Mouse (Mus musculus) liver, embryonic 11.5 days (tissue): ENCODE results near the gene Krt17. TPM values are rescaled to one million over a fixed set of nuclear protein-coding genes. Genes with fewer than 3 reads are reported as not detected.

Source experiments
- ATAC-seq: fragments of 200-750 bp; cut with Nextera tagmentation; replicated peaks from 2 replicates; pipeline ENCODE4 v1.8.0; 2017; ENCODE audit warnings: moderate number of reproducible peaks, mild to moderate bottlenecking, moderate TSS enrichment, moderate library complexity; ENCODE audit not compliant: low FRiP score
- DNase-seq: peaks from one replicate; pipeline ENCODE4 v3.0.0-alpha.2; 2017; ENCODE audit warnings: low spot score
- H3K27ac ChIP-seq: fragments of 300-500 bp; sonication (generic); 2 replicates; pipeline ENCODE4 v1.5.1; 2014; ENCODE audit warnings: mild to moderate bottlenecking, low read depth, low read length, control low read depth
- H3K27me3 ChIP-seq: fragments of 300-500 bp; sonication (generic); replicated peaks from 2 replicates; pipeline ENCODE4 v1.6.1; 2014; ENCODE audit warnings: low read length, mixed read lengths; ENCODE audit not compliant: control insufficient read depth, insufficient read depth
- H3K36me3 ChIP-seq: fragments of 300-500 bp; sonication (generic); 2 replicates; pipeline ENCODE4 v1.6.1; 2014; ENCODE audit warnings: mild to moderate bottlenecking, low read length, moderate library complexity, mixed read lengths; ENCODE audit not compliant: control insufficient read depth, insufficient read depth
- H3K4me1 ChIP-seq: fragments of 300-500 bp; sonication (generic); replicated peaks from 2 replicates; pipeline ENCODE4 v1.6.1; 2014; ENCODE audit warnings: low read length, mixed read lengths; ENCODE audit not compliant: control insufficient read depth, insufficient read depth
- H3K4me2 ChIP-seq: fragments of 300-500 bp; sonication (generic); 2 replicates; pipeline ENCODE4 v1.6.1; 2014; ENCODE audit warnings: mild to moderate bottlenecking, control low read depth, moderate library complexity
- H3K4me3 ChIP-seq: fragments of 300-500 bp; sonication (generic); 2 replicates; pipeline ENCODE4 v1.5.1; 2014; ENCODE audit warnings: low read depth, low read length, control low read depth
- H3K9ac ChIP-seq: fragments of 300-500 bp; sonication (generic); 2 replicates; pipeline ENCODE4 v1.6.1; 2014; ENCODE audit warnings: low read depth, low read length, control low read depth
- H3K9me3 ChIP-seq: fragments of 300-500 bp; sonication (generic); 2 replicates; pipeline ENCODE4 v1.6.1; 2016; ENCODE audit warnings: low read length, inconsistent platforms, mixed read lengths; ENCODE audit not compliant: control insufficient read depth
- WGBS: fragments of 180-500 bp; shearing (Covaris S2); extraction: QIAGEN DNeasy Blood & Tissue Kit; methylation state at CpG from one replicate; pipeline ENCODE4 v1.1.7; 2014; 5-methylcytosine and 5-hydroxymethylcytosine counted together
- polyA plus RNA-seq: library from polyadenylated mRNA; unstranded; fragments of >200 nt; fragmentation: Nextera tagmentation; extraction: Ambion mirVana; gene quantifications from 2 replicates; pipeline ENCODE4 v1.2.1, GENCODE M21; 2014

Gene Krt17
- polyA plus RNA-seq, 1 experiment from 2014 or later = 0.32 TPM

DNA sequence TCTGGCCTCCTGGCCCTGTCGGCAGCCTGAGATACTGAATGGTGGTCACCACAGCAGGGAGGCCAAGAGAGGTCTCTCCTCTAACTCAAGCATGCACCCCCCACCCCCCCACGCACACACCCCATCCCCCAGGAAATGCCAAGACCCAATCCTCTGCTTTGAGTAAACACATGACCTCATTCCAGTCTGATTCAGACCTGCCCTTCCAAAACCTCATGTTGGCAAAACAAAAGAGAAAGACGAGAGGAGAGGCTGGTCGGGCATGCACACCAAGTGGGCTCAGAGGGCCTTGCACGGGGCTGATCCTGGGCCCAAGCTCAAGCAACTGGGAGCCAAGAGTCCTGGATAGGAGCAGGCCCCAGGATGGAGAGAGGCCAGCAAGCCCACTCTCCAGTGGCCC is 29.4 kb upstream of the Krt17 start:
- 57% methylated on average over 5 of the region's 5 CpGs for WGBS

DNA sequence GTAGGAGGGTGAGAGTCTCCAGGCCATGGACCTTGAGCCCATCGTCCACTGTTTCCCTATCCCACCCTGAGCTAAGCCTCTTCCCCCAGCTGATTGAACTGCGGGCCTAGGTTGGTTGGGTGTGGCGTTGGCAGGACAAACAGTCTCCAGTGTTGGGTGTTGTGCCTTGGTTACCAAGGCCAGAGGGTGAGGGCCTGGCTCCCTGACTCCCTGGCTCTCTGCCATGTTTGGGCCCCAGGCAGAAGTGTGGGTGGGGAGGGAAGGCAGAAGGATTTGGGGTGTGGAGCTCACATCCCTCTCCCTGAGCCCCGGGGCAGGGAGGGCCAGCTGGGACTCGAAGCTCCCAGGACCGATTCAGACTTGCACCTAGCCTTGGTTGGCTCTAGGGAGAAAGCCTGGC is 28.1 kb upstream of the Krt17 start:
- H3K36me3 ChIP-seq = no peaks in the 10 kb centered on the region
- no peak overlapping the region for H3K9ac ChIP-seq
- no peaks in the 10 kb centered on the region for H3K9me3 ChIP-seq
- no peak overlapping the region for H3K4me3 ChIP-seq
- 86% methylated on average over 6 of the region's 6 CpGs for WGBS
- no peak overlapping the region for H3K4me2 ChIP-seq
- H3K27me3 ChIP-seq = no peaks in the 10 kb centered on the region
- peaks cover 16% of the 10 kb centered on the region for H3K4me1 ChIP-seq
- no peak overlapping the region for H3K27ac ChIP-seq
- DNase-seq = no peak
- no peak for ATAC-seq

More for the DNA sequence above, 29.4 kb upstream of the Krt17 start:
- Histone ChIP-seq H3K9ac (no peak overlapping the region), H3K36me3 (no peaks in the 10 kb centered on the region), H3K4me2 (no peak overlapping the region), H3K27me3 (no peaks in the 10 kb centered on the region), H3K9me3 (no peaks in the 10 kb centered on the region), H3K4me1 (peaks cover 16% of the 10 kb centered on the region), H3K27ac (no peak overlapping the region), H3K4me3 (no peak overlapping the region)
- ATAC-seq (no peak), DNase-seq (no peak)

DNA sequence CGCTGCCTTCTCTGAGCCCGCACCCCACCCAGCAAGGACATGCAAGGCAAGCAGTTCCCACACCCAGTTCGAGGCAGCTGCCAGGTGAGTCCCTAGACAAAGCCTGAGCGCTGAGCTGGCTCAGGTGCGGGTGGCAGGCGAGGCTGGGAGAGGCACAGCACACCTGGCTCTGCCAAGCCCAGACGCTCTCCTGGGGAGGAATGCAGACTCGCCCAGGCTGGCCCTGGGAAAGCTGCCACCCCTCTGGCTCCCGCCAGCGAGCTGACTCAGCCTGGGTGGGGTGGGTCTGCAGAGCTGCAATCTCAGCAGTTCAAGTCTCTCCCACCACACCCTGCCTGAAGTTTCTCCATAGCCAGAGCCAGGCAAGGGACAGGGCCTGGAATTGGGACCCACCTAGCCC is 26.2 kb upstream of the Krt17 start:
- 50% methylated on average over 10 of the region's 10 CpGs for WGBS

DNA sequence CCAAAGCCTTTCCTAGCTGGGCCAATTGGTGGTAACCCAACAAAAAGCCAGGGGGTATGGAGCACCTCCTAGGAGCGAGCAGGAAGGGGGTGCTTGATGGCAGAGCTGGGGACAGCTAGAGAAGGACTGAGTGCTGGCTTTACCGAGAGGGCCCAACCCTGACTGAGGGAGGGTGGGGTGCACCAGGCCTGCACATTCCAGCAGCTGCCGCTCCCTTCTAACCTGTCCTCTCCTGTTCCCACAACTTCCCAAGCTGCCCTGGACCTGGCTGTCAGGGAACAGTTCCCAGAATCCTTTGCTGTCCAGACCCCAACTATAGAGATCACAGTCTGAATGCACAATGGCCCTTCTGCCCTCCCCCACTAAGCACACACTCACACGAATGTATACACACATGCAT is 24.2 kb upstream of the Krt17 start:
- Histone ChIP-seq H3K36me3 (no peaks in the 10 kb centered on the region), H3K9me3 (no peaks in the 10 kb centered on the region), H3K4me1 (peaks cover 4% of the 10 kb centered on the region; the same call in 1 of the 2 replicates), H3K4me2 (no peak overlapping the region), H3K27me3 (no peaks in the 10 kb centered on the region), H3K9ac (no peak overlapping the region), H3K4me3 (no peak overlapping the region), H3K27ac (no peak overlapping the region)
- DNase-seq (no peak), ATAC-seq (no peak)
- WGBS = 79% methylated on average over 4 of the region's 4 CpGs

More for the DNA sequence above, 26.2 kb upstream of the Krt17 start:
- no peak for ATAC-seq
- Histone ChIP-seq H3K36me3 (no peaks in the 10 kb centered on the region), H3K4me2 (no peak overlapping the region), H3K4me3 (no peak overlapping the region), H3K9me3 (no peaks in the 10 kb centered on the region), H3K9ac (no peak overlapping the region), H3K27me3 (no peaks in the 10 kb centered on the region), H3K4me1 (peaks cover 16% of the 10 kb centered on the region), H3K27ac (no peak overlapping the region)
- DNase-seq = no peak

DNA sequence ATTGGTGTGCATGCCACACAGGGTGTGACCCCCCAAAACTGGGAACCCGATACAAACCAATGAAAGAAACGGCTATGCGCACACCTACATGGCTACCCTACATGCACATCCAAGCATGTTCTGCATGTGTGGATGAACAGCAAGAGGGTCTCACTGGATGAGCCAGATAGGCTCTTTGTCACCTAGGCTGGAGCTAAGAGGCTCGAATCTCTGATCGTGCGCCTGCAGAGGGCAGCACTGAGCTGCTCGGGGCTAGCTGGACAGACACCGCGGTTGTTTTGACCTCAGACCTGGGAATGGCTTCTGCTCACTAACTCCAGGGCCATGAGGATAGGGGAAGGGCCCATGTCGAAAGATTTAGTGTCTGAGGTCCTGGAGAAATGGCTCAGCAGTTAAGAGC is 21.7 kb upstream of the Krt17 start:
- H3K9me3 ChIP-seq = no peaks in the 10 kb centered on the region
- peak; percentile 60 for DNase-seq
- no peak overlapping the region for H3K4me3 ChIP-seq
- no peaks in the 10 kb centered on the region for H3K27me3 ChIP-seq
- H3K9ac ChIP-seq = no peak overlapping the region
- ATAC-seq = peak; percentile 41
- H3K4me2 ChIP-seq = no peak overlapping the region
- no peak overlapping the region for H3K27ac ChIP-seq
- H3K36me3 ChIP-seq = no peaks in the 10 kb centered on the region
- 23% methylated on average over 10 of the region's 10 CpGs for WGBS
- H3K4me1 ChIP-seq = no peaks in the 10 kb centered on the region

DNA sequence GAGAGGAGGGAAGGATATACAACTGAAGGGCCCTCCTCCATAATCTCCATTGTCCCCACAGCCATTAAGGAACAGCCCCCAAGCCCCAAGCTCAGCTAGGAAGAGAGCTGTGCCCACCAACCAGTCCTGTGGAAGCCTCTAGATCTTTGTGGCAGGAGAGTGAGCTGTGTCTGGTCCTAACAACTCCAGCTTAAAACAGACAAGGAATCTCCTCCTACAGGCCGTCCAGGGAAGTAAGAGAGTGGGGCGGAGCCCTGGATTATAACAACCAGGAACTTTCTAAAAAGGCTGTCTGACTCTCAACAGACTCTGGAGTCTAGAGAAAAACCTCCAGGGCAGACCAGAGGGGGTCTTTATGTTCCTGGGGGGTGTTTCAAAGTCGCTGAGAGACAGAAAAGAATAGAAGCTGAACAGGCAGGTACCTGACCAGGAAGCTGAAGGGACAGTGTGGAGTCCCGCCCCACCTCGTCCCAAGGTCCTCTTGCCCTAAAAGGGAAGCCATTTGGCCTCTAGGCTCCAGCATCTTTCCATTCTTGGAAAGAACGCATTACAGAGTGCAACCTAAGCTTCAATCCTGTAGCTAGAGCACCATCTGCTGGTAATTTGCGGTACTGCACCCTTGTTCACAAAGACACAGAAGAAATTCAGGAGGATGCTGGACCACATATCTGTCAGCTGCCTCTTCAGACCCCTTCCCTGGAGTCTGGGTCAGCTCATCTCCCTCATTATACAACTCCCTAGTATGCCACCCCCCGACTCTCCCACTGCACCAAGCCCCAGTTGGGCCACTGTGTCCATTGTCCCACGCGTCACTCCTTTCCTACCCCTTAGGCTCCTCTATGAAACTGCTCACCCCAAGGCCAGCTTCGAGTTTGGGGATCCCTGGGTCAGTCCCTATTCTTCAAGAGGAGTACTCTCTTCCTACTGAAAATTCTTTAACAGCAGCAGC is 21.0 kb upstream of the Krt17 start:
- DNase-seq (peak; percentile 74), ATAC-seq (no peak)
- WGBS = 25% methylated on average over 11 of the region's 11 CpGs
- Histone ChIP-seq H3K36me3 (no peaks in the 10 kb centered on the region), H3K9me3 (no peaks in the 10 kb centered on the region), H3K4me2 (no peak overlapping the region), H3K27me3 (no peaks in the 10 kb centered on the region), H3K4me1 (no peaks in the 10 kb centered on the region), H3K4me3 (no peak overlapping the region), H3K27ac (no peak overlapping the region), H3K9ac (no peak overlapping the region)

DNA sequence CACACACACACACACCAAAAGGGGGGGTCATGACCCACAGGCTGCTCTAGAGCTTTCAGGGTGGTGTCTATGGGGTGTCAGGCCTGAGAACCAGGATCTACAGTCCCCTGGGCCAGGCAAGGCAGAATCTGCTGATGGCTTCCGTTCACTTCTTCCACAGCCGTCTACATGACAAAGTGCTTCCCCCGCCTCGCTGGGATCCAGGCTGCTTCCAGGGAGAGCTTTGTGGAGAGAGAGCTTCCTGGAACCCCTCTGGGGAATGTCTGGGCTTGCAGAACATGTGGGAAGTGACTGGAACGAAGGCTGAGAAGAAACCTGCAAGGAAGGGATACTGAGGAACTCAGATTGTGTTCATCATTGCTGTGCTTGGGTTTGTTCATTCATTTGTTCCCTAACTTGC is 17.9 kb upstream of the Krt17 start:
- Histone ChIP-seq H3K4me1 (no peaks in the 10 kb centered on the region), H3K9me3 (no peaks in the 10 kb centered on the region), H3K4me3 (no peak overlapping the region), H3K9ac (no peak overlapping the region), H3K27me3 (no peaks in the 10 kb centered on the region), H3K4me2 (no peak overlapping the region), H3K27ac (no peak overlapping the region), H3K36me3 (no peaks in the 10 kb centered on the region)
- 54% methylated on average over 5 of the region's 5 CpGs for WGBS
- ATAC-seq (no peak), DNase-seq (no peak)

DNA sequence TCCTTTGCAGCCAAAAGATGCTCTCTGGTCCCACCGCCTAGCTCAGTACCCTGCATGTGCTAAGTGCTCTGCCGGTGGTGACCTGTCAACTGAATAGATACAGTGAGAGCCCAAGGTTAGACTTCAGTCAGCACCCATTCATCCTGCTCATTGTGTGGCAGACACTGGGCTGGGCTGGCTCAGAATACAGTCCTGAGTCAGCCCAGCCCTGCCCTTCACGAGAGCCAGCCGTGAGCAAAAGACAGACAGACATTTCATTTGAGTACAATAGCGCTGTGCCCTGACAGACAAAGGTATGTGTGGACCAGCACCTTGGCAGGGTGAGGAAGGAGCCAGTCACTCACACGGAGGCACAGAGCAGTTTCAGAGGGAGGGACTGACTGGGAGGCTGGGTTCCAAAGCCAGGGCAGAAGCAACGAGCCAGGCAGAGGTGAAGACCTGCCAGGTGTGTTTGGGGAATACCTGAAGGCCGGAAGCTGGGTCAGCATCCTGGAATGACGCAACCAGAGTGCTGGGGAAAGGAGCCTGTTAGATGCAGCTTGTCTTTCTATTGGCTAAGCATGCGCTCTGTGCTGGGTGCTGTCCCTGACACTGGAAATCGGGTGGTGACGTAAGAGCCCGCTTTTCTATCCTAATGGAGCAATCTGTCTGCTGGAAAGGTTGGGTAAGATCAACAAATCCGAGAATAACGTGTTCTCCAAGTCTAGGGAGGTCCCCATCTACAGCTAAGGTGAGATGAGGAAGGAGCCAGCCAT is 17.1 kb upstream of the Krt17 start:
- Histone ChIP-seq H3K9ac (no peak overlapping the region), H3K36me3 (no peaks in the 10 kb centered on the region), H3K27me3 (no peaks in the 10 kb centered on the region), H3K4me2 (no peak overlapping the region), H3K4me3 (no peak overlapping the region), H3K4me1 (no peaks in the 10 kb centered on the region), H3K27ac (no peak overlapping the region), H3K9me3 (no peaks in the 10 kb centered on the region)
- DNase-seq (no peak), ATAC-seq (no peak)
- 59% methylated on average over 15 of the region's 15 CpGs for WGBS
